Mouse (Mus musculus) spleen, adult 10 weeks (tissue): ENCODE data around the gene Btbd35f1. TPM values are rescaled to one million over a fixed set of nuclear protein-coding genes. Genes with fewer than 3 reads are reported as not detected.

Source experiments
- polyA plus RNA-seq: library from polyadenylated mRNA; stranded (reverse); fragments of 350-450 nt; fragmentation: Illumina TruSeq; extraction: RNeasy Lipid Tissue Mini Kit (QIAGEN cat#74804); gene quantifications from one replicate; pipeline ENCODE4 v1.2.3, GENCODE M21; 2015; ENCODE audit warnings: low replicate concordance; ENCODE audit not compliant: insufficient read depth

Btbd35f1 gene
- not detected for polyA plus RNA-seq

DNA sequence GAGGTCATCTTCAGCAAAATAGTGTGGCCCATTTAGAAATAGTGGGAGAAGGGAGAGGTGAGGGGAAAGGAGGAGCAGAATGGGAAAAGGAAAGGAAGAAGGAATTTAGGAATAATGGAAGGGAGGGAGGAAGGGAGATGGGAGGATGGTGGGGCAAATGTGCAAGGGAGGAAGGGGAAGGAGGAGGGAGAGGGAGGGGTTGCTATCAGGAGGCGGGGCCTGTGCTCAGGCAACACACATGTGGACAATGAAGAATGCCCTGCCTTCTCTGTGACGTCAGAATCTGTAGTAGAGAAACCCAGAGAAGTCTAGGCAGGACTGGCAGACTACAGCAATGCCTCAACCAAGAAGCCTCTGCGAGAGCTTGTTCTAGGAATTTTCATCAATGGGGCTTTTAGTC lies at the start of gene Btbd35f1:
Gene Btbd35f1 (plus strand): TSS at position 301 of the 400 bp plus-strand sequence.

Other genes with a start within 250 kb of the Btbd35f1 start
- not detected for gene Gm5926, start 90.7 kb downstream of the Btbd35f1 start, polyA plus RNA-seq
- not detected for gene Btbd35f21, start 166.1 kb downstream of the Btbd35f1 start, polyA plus RNA-seq